Mouse (Mus musculus): ENCODE data around the gene Stra6. TPM values are rescaled to one million over a fixed set of nuclear protein-coding genes. Genes with fewer than 3 reads are reported as not detected.

Stra6 gene
- polyA plus RNA-seq, 1 experiment from 2014 or later, result 59.9 TPM

- no peaks in the 10 kb centered on the region for H3K27me3 ChIP-seq (ENCODE audit: low read depth, poor library complexity, severe bottlenecking)
- H3K36me3 ChIP-seq, result peaks cover 51% of the 10 kb centered on the region
- no peak for DNase-seq (ENCODE audit: low spot score)
- H3K9me3 ChIP-seq (replicated peaks), result no peaks in the 10 kb centered on the region
- H3K4me3 ChIP-seq, result no peak overlapping the region
- peaks cover 59% of the 10 kb centered on the region for H3K4me1 ChIP-seq
- WGBS, result 68% methylated on average over 3 of the region's 3 CpGs
- H3K27ac ChIP-seq, result 0 out of 2 replicates have a peak overlapping the region, but pooled peaks have one; percentile 1
Observed at GRCm38 (mm10) chr9:58155366-58155765, 91.8 kb downstream of the Stra6 start.

GRCm38 (mm10) chr9:58156819-58157560 lies 93.4 kb downstream of the Stra6 start:
- no peaks in the 10 kb centered on the region for H3K27me3 ChIP-seq (ENCODE audit: low read depth, poor library complexity, severe bottlenecking)
- H3K4me3 ChIP-seq, result peak overlapping the region; percentile 42; the same call in 1 of the 2 replicates
- peak overlapping the region; percentile 92 for H3K27ac ChIP-seq
- peaks cover 35% of the 10 kb centered on the region for H3K36me3 ChIP-seq
- peaks cover 59% of the 10 kb centered on the region for H3K4me1 ChIP-seq
- no peak for DNase-seq (ENCODE audit: low spot score)
- WGBS, result 89% methylated on average over 22 of the region's 22 CpGs
- no peaks in the 10 kb centered on the region for H3K9me3 ChIP-seq (replicated peaks)

DNA sequence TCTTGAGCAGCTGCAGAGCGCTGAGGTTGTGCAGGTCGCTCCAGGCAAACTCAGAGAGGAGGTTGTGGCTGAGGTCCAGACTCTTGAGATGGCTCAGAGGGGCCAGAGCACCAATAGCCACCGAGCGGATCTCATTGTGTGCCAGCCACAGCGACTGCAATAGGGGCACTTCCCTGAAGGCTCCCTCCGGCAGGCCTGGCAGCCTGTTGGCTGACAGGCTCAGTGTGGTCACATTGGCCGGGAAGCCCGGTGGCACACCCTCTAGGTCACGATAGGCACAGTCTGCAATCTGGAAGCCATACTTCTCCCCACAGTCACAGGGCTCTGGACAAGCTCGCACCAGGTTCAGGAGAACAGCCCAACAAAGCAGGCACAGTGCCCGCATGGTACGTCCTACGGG lies 94.2 kb downstream of the Stra6 start:
- Histone ChIP-seq H3K27ac (peak overlapping the region; percentile 92), H3K27me3 (ENCODE audit: low read depth, poor library complexity, severe bottlenecking) (no peaks in the 10 kb centered on the region), H3K4me1 (peaks cover 62% of the 10 kb centered on the region), H3K36me3 (peaks cover 27% of the 10 kb centered on the region), H3K4me3 (peak overlapping the region; percentile 42), H3K9me3 (replicated peaks) (no peaks in the 10 kb centered on the region)
- DNase-seq (ENCODE audit: low spot score), result no peak
- WGBS, result 89% methylated on average over 13 of the region's 13 CpGs

DNA sequence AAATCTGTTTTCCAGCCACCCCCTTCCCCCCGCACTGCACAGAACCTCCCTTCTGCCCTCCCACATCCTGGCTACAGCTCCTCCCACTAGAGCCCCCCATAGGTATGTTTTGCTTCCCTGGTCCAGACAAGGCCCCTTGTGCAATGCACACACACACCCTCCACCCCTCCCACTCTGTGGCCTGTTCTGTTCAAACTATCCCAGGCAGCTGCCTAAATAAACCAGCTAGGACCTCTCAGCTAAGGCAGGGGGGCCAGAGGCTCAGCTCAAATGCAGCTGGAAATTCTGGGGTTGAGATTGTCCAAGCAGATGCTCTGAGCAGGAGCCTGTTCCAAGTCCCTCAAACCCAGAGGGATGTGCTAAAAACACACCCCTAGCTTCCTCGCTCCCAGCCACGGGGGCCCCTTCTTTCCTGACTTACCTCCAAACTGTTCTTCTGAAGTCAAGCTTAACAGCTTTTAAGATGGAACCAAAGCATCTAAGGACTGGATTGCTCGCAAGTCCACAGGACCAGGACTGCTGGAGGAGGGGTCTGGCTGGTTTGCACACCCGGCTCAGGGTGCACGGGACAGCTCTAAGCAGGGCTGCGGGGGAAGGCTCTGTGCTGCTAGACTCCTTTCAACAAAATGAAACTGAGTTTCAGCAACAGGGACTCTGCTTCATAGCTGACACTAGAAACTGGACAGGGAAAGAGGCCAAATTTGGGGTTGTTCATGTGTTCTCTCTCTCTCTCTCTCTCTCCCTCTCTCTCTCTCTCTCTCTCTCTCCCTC lies 95.1 kb downstream of the Stra6 start:
- WGBS, result 29% methylated on average over 7 of the region's 7 CpGs
- Histone ChIP-seq H3K4me1 (peaks cover 59% of the 10 kb centered on the region), H3K27ac (peak overlapping the region; percentile 92), H3K27me3 (ENCODE audit: low read depth, poor library complexity, severe bottlenecking) (no peaks in the 10 kb centered on the region), H3K36me3 (peaks cover 18% of the 10 kb centered on the region), H3K9me3 (replicated peaks) (no peaks in the 10 kb centered on the region), H3K4me3 (peak overlapping the region; percentile 42)
- DNase-seq (ENCODE audit: low spot score), result peak; percentile 64

DNA sequence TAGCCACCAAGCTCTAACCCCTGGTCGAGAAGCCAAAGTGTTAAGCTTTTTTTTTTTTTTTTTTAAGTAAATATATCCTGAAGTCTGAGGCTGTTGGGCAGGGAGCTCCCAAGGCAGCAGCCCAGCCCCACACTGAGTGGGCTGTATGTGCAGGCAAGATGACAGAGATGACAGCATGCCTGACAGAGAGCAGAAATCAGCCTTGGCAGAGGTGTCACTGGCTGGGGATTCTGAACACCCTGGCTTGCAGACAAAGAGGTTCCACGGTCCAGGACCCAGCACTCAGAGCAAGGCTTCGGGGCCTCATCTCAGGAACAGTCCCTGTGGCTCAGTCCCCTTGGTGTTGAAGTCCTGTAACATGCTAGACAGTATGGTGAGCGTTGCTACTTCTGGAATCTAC lies 96.3 kb downstream of the Stra6 start:
- 74% methylated on average over 4 of the region's 4 CpGs for WGBS
- no peaks in the 10 kb centered on the region for H3K27me3 ChIP-seq (ENCODE audit: low read depth, poor library complexity, severe bottlenecking)
- H3K4me1 ChIP-seq, result peaks cover 58% of the 10 kb centered on the region
- no peaks in the 10 kb centered on the region for H3K9me3 ChIP-seq (replicated peaks)
- no peak overlapping the region for H3K4me3 ChIP-seq
- H3K27ac ChIP-seq, result peak overlapping the region; percentile 92
- H3K36me3 ChIP-seq, result 0 out of 2 replicates have a peak, but pooled peaks cover 8% of the 10 kb centered on the region
- no peak for DNase-seq (ENCODE audit: low spot score)

GRCm38 (mm10) chr9:58160315-58160714 lies 96.7 kb downstream of the Stra6 start:
- Histone ChIP-seq H3K27me3 (ENCODE audit: low read depth, poor library complexity, severe bottlenecking) (no peaks in the 10 kb centered on the region), H3K9me3 (replicated peaks) (no peaks in the 10 kb centered on the region), H3K4me1 (peaks cover 53% of the 10 kb centered on the region), H3K36me3 (0 out of 2 replicates have a peak, but pooled peaks cover 3% of the 10 kb centered on the region), H3K27ac (peak overlapping the region; percentile 92), H3K4me3 (no peak overlapping the region)
- no peak for DNase-seq (ENCODE audit: low spot score)
- 84% methylated on average over 5 of the region's 5 CpGs for WGBS

DNA sequence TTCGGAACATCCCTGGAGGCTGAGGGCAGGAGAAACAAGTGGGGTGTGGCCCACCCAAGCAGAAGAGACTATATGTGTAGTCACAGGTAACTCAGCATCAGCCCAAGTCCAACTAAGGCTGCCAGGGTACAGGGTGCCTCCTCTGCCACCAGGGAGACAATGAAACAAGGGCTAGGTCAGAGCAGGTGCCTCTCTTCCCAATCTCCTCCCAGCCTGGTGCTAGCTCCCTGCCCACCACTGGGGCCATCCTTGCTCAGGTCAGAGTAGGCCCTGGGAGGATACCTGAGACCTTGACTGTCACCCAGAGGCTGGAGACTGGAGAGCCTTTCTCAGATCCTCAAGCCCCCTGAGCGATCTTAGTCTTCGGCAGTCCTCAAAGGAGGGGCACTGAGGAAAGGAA lies 98.6 kb downstream of the Stra6 start:
- DNase-seq (ENCODE audit: low spot score), result no peak
- H3K27ac ChIP-seq, result 0 out of 2 replicates have a peak overlapping the region, but pooled peaks have one; percentile 42
- no peaks in the 10 kb centered on the region for H3K36me3 ChIP-seq
- no peaks in the 10 kb centered on the region for H3K9me3 ChIP-seq (replicated peaks)
- peaks cover 41% of the 10 kb centered on the region for H3K4me1 ChIP-seq
- H3K27me3 ChIP-seq (ENCODE audit: low read depth, poor library complexity, severe bottlenecking), result no peaks in the 10 kb centered on the region
- H3K4me3 ChIP-seq, result no peak overlapping the region
- WGBS, result 88% methylated on average over 3 of the region's 3 CpGs

DNA sequence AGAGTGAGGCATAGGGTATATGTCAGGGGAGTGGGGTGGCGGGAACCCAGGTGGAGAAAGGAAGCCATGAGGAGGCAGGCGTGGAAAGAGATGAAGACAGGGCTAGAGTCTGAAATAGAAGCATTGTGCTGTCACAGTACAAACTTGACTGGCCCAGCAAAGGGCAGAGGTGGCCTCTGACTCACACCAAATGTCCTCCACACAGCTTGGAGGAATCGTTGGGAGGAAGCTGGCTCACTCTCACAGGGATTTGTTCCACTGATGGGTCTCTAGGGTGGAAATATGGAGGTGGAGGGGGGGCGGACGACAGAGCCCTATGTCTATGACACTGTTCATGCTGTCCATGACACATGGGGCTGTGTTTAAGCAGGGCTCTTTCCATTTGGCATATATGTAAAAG lies 99.6 kb downstream of the Stra6 start:
- Histone ChIP-seq H3K27ac (0 out of 2 replicates have a peak overlapping the region, but pooled peaks have one; percentile 42), H3K4me1 (peaks cover 32% of the 10 kb centered on the region), H3K9me3 (replicated peaks) (no peaks in the 10 kb centered on the region), H3K4me3 (no peak overlapping the region), H3K27me3 (ENCODE audit: low read depth, poor library complexity, severe bottlenecking) (no peaks in the 10 kb centered on the region), H3K36me3 (no peaks in the 10 kb centered on the region)
- 80% methylated on average over 5 of the region's 5 CpGs for WGBS
- DNase-seq (ENCODE audit: low spot score), result no peak

GRCm38 (mm10) chr9:58165779-58166178 lies 102.2 kb downstream of the Stra6 start:
- Histone ChIP-seq H3K27ac (no peak overlapping the region), H3K9me3 (replicated peaks) (no peaks in the 10 kb centered on the region), H3K36me3 (no peaks in the 10 kb centered on the region), H3K4me1 (peaks cover 16% of the 10 kb centered on the region), H3K4me3 (no peak overlapping the region), H3K27me3 (ENCODE audit: low read depth, poor library complexity, severe bottlenecking) (no peaks in the 10 kb centered on the region)
- DNase-seq (ENCODE audit: low spot score), result no peak
- WGBS, result 83% methylated on average over 1 of the region's 1 CpGs

- Histone ChIP-seq H3K27me3 (ENCODE audit: low read depth, poor library complexity, severe bottlenecking) (no peaks in the 10 kb centered on the region), H3K27ac (peak overlapping the region; percentile 42; the same call in 1 of the 2 replicates), H3K9me3 (replicated peaks) (no peaks in the 10 kb centered on the region), H3K36me3 (no peaks in the 10 kb centered on the region), H3K4me1 (peaks cover 8% of the 10 kb centered on the region), H3K4me3 (no peak overlapping the region)
- WGBS, result 81% methylated on average over 3 of the region's 3 CpGs
- DNase-seq (ENCODE audit: low spot score), result no peak
Observed at GRCm38 (mm10) chr9:58168880-58169279, 105.3 kb downstream of the Stra6 start.

GRCm38 (mm10) chr9:58169426-58169825 lies 105.8 kb downstream of the Stra6 start:
- no peaks in the 10 kb centered on the region for H3K36me3 ChIP-seq
- no peak for DNase-seq (ENCODE audit: low spot score)
- no peaks in the 10 kb centered on the region for H3K27me3 ChIP-seq (ENCODE audit: low read depth, poor library complexity, severe bottlenecking)
- H3K4me1 ChIP-seq, result peaks cover 9% of the 10 kb centered on the region
- H3K4me3 ChIP-seq, result no peak overlapping the region
- 83% methylated on average over 6 of the region's 6 CpGs for WGBS
- no peaks in the 10 kb centered on the region for H3K9me3 ChIP-seq (replicated peaks)
- H3K27ac ChIP-seq, result no peak overlapping the region

DNA sequence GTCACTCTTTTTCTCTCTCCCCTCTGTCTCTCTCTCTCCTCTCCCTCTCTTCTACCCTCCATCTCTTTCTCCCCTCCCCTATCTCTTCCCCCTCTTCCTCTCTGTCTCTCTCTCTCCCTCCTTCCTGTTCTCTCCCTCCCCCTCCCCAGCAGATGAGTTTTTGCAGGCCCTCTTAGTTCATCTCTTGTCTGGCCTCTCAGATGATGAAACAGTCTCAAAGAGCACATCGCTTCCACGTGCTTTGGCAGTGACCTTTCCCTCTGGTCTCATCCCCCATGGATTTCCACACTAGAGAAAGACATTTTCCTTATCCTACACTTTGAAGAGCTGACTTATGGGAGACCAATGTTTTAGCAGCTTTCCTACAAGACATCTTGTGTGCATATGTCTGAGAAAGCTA lies 109.3 kb downstream of the Stra6 start:
- Histone ChIP-seq H3K9me3 (replicated peaks) (no peaks in the 10 kb centered on the region), H3K27ac (no peak overlapping the region), H3K27me3 (ENCODE audit: low read depth, poor library complexity, severe bottlenecking) (no peaks in the 10 kb centered on the region), H3K4me1 (peaks cover 39% of the 10 kb centered on the region), H3K36me3 (no peaks in the 10 kb centered on the region), H3K4me3 (no peak overlapping the region)
- no peak for DNase-seq (ENCODE audit: low spot score)
- WGBS, result 77% methylated on average over 2 of the region's 2 CpGs

- H3K9me3 ChIP-seq (replicated peaks), result no peaks in the 10 kb centered on the region
- H3K36me3 ChIP-seq, result no peaks in the 10 kb centered on the region
- peak overlapping the region; percentile 50; the same call in 1 of the 2 replicates for H3K27ac ChIP-seq
- DNase-seq (ENCODE audit: low spot score), result no peak
- H3K4me3 ChIP-seq, result no peak overlapping the region
- no peaks in the 10 kb centered on the region for H3K27me3 ChIP-seq (ENCODE audit: low read depth, poor library complexity, severe bottlenecking)
- WGBS, result 42% methylated on average over 5 of the region's 5 CpGs
- peaks cover 30% of the 10 kb centered on the region for H3K4me1 ChIP-seq
Observed at GRCm38 (mm10) chr9:58174818-58175251, 111.2 kb downstream of the Stra6 start.
